Mouse (Mus musculus) right cerebral cortex, postnatal 25 days (tissue): ENCODE measurements around the gene Srgap2.

Experiments used
- DNase-seq: peaks from one replicate; pipeline ENCODE4 v3.0.0; 2022

Srgap2 gene

GRCm38 (mm10) chr1:131463953-131464627, 63.1 kb downstream of the Srgap2 start:
- DNase-seq, result no peak

GRCm38 (mm10) chr1:131462541-131463067, 64.5 kb downstream of the Srgap2 start:
- no peak for DNase-seq

GRCm38 (mm10) chr1:131460914-131461530, 66.1 kb downstream of the Srgap2 start:
- no peak for DNase-seq

GRCm38 (mm10) chr1:131455355-131455890, 71.7 kb downstream of the Srgap2 start:
- no peak for DNase-seq

- DNase-seq, result no peak
Observed at GRCm38 (mm10) chr1:131454386-131454785, 72.8 kb downstream of the Srgap2 start.

- no peak for DNase-seq
Observed at GRCm38 (mm10) chr1:131453335-131453734, 73.8 kb downstream of the Srgap2 start.

GRCm38 (mm10) chr1:131448373-131448772, 78.8 kb downstream of the Srgap2 start:
- no peak for DNase-seq

GRCm38 (mm10) chr1:131447333-131447732, 79.8 kb downstream of the Srgap2 start:
- DNase-seq, result no peak

- no peak for DNase-seq
Observed at GRCm38 (mm10) chr1:131446577-131446976, 80.6 kb downstream of the Srgap2 start.

- no peak for DNase-seq
Observed at GRCm38 (mm10) chr1:131438556-131438955, 88.6 kb downstream of the Srgap2 start.

- DNase-seq, result no peak
Observed at GRCm38 (mm10) chr1:131437975-131438374, 89.2 kb downstream of the Srgap2 start.

GRCm38 (mm10) chr1:131436609-131437008, 90.5 kb downstream of the Srgap2 start:
- DNase-seq, result no peak

- peak; percentile 53 for DNase-seq
Observed at GRCm38 (mm10) chr1:131431456-131432246, 95.5 kb downstream of the Srgap2 start.

GRCm38 (mm10) chr1:131427140-131427821, 99.9 kb downstream of the Srgap2 start:
- DNase-seq, result no peak

GRCm38 (mm10) chr1:131423061-131423460, 104.1 kb downstream of the Srgap2 start:
- no peak for DNase-seq

GRCm38 (mm10) chr1:131421113-131421512, 106.0 kb downstream of the Srgap2 start:
- DNase-seq, result no peak

GRCm38 (mm10) chr1:131420660-131421059, 106.5 kb downstream of the Srgap2 start:
- no peak for DNase-seq

GRCm38 (mm10) chr1:131419307-131419706, 107.8 kb downstream of the Srgap2 start:
- no peak for DNase-seq

GRCm38 (mm10) chr1:131417821-131418660, 109.1 kb downstream of the Srgap2 start:
- DNase-seq, result peak; percentile 37

- no peak for DNase-seq
Observed at GRCm38 (mm10) chr1:131417059-131417750, 109.9 kb downstream of the Srgap2 start.

- no peak for DNase-seq
Observed at GRCm38 (mm10) chr1:131403567-131403966, 123.6 kb downstream of the Srgap2 start.
